23 mouse cellular contexts compared by ENCODE assay signal in the genomic region with DNA sequence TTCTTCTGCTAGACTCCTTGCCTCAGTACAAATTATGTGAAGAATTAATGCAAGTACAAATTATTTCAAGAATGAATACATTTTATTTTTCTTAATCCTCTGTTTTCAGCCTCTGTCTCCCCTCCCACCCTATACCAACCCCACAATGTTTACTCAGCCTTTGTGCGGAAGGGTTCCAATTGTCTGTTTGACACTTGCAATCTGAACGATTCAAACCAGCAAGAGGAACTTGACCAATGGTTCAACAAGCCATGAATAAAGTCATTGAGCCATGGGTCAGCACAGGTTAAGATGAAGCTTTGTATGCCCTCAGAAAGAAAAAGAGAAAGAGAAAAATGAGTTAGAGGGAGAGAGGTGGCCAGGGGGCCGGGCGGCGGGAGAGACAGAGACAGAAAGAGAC.
DNase-seq lines count a peak whose midpoint lies in the region; ATAC-seq and TF ChIP-seq lines count a peak whose summit lies in the region.
"Had no signal": no experiment of that assay in that cellular context is flagged by ENCODE, and none has a peak within 500 bp of the region (broad histone marks: within the 10 kb centered on the region; RNA-seq: fewer than 3 reads in every experiment).

No protein-coding gene starts in this region.

- WGBS in forebrain, embryonic 10.5 days, result 46% methylated on average over 5 of the region's 5 CpGs
- 27% methylated on average over 5 of the region's 5 CpGs for WGBS in forebrain, embryonic 12.5 days
- WGBS in hindbrain, embryonic 11.5 days, result 19% methylated on average over 5 of the region's 5 CpGs
- 40% methylated on average over 5 of the region's 5 CpGs for WGBS in hindbrain, postnatal 0 days

- H3K4me3 ChIP-seq in forebrain, embryonic 10.5 days, result no peak overlapping the region
- H3K4me3 ChIP-seq in forebrain, embryonic 12.5 days (replicated peaks), result no peak overlapping the region
- no peak overlapping the region for H3K4me3 ChIP-seq in hindbrain, embryonic 11.5 days (ENCODE audit: low read depth, low read length)
- no peak overlapping the region for H3K4me3 ChIP-seq in hindbrain, postnatal 0 days (ENCODE audit: low read length)
- H3K4me3 ChIP-seq: embryonic facial prominence, embryonic 10.5 days; embryonic facial prominence, embryonic 13.5 days; erythroblast, embryonic 14.5 days; hindbrain, embryonic 15.5 days; intestine, embryonic 15.5 days had no signal

- no peak for TF ChIP-seq CTCF in hindbrain, postnatal 0 days (IDR thresholded peaks at IDR 0.05; ENCODE audit: low read depth)

- H3K27ac ChIP-seq in forebrain, embryonic 10.5 days, result no peak overlapping the region
- no peak overlapping the region for H3K27ac ChIP-seq in forebrain, embryonic 12.5 days
- H3K27ac ChIP-seq in hindbrain, embryonic 11.5 days (ENCODE audit: low read depth, low read length), result no peak overlapping the region
- H3K27ac ChIP-seq in hindbrain, postnatal 0 days, result no peak overlapping the region
- H3K27ac ChIP-seq: embryonic facial prominence, embryonic 10.5 days; embryonic facial prominence, embryonic 13.5 days; hindbrain, embryonic 15.5 days; intestine, embryonic 15.5 days had no signal

- peaks cover 16% of the 10 kb centered on the region for H3K4me1 ChIP-seq in forebrain, embryonic 10.5 days
- peaks cover 4% of the 10 kb centered on the region; the same call in 1 of the 2 replicates for H3K4me1 ChIP-seq in forebrain, embryonic 12.5 days
- no peaks in the 10 kb centered on the region for H3K4me1 ChIP-seq in hindbrain, embryonic 11.5 days (replicated peaks; ENCODE audit: control insufficient read depth, insufficient read depth, low read length)
- no peaks in the 10 kb centered on the region for H3K4me1 ChIP-seq in hindbrain, postnatal 0 days (ENCODE audit: insufficient read depth, low read length)
- H3K4me1 ChIP-seq: embryonic facial prominence, embryonic 13.5 days; hindbrain, embryonic 15.5 days; intestine, embryonic 15.5 days had no signal

- H3K27me3 ChIP-seq in forebrain, embryonic 10.5 days (ENCODE audit: poor library complexity, severe bottlenecking), result peaks cover 10% of the 10 kb centered on the region
- H3K27me3 ChIP-seq in forebrain, embryonic 12.5 days, result 0 out of 2 replicates have a peak, but pooled peaks cover 2% of the 10 kb centered on the region
- no peaks in the 10 kb centered on the region for H3K27me3 ChIP-seq in hindbrain, embryonic 11.5 days (ENCODE audit: control insufficient read depth, insufficient read depth, low read length)
- H3K27me3 ChIP-seq in hindbrain, postnatal 0 days (ENCODE audit: insufficient read depth, low read length), result no peaks in the 10 kb centered on the region
- H3K27me3 ChIP-seq: embryonic facial prominence, embryonic 13.5 days; hindbrain, embryonic 15.5 days; intestine, embryonic 15.5 days had no signal

- ATAC-seq in forebrain, embryonic 12.5 days (ENCODE audit: low FRiP score), result no peak
- peak; percentile 47; the same call in 1 of the 2 replicates for ATAC-seq in hindbrain, embryonic 11.5 days (ENCODE audit: low FRiP score)
- no peak for ATAC-seq in hindbrain, postnatal 0 days
- ATAC-seq: activated CD4-positive, CD25-positive, alpha-beta regulatory T cell, adult 4 months; forebrain, embryonic 16.5 days; intestine, embryonic 15.5 days had no signal

- no peak overlapping the region for H3K9ac ChIP-seq in forebrain, embryonic 12.5 days
- no peak overlapping the region for H3K9ac ChIP-seq in hindbrain, embryonic 11.5 days (ENCODE audit: low read depth, low read length)
- H3K9ac ChIP-seq in hindbrain, postnatal 0 days (replicated peaks; ENCODE audit: low read length), result no peak overlapping the region
- H3K9ac ChIP-seq: embryonic facial prominence, embryonic 13.5 days; hindbrain, embryonic 15.5 days; intestine, embryonic 15.5 days had no signal

- H3K36me3 ChIP-seq in forebrain, embryonic 10.5 days (replicated peaks), result no peaks in the 10 kb centered on the region
- no peaks in the 10 kb centered on the region for H3K36me3 ChIP-seq in forebrain, embryonic 12.5 days (replicated peaks)
- no peaks in the 10 kb centered on the region for H3K36me3 ChIP-seq in hindbrain, embryonic 11.5 days (ENCODE audit: control insufficient read depth, insufficient read depth, low read length)
- no peaks in the 10 kb centered on the region for H3K36me3 ChIP-seq in hindbrain, postnatal 0 days (ENCODE audit: insufficient read depth, low read length)
- H3K36me3 ChIP-seq: embryonic facial prominence, embryonic 10.5 days; embryonic facial prominence, embryonic 13.5 days; hindbrain, embryonic 15.5 days; intestine, embryonic 15.5 days had no signal

- peak; percentile 24 for DNase-seq in forebrain, embryonic 10.5 days (ENCODE audit: extremely low spot score, low spot score)
- DNase-seq in hindbrain, embryonic 11.5 days (ENCODE audit: low spot score), result no peak
- no peak for DNase-seq in hindbrain, postnatal 0 days (ENCODE audit: low spot score)
- DNase-seq in embryo, embryonic 10 days (ENCODE audit: low spot score), result peak; percentile 55
- peak; percentile 25 for DNase-seq in embryo, embryonic 9.5 days (ENCODE audit: extremely low spot score)
- no peak for DNase-seq in gastrocnemius, postnatal 10 days
- DNase-seq: adrenal gland, adult 8-10 months; adrenal gland, postnatal 25 days; cerebellum, adult 18-20 months; cerebellum, adult 9-10 months; cerebellum, postnatal 25 days; gastrocnemius, postnatal 14 days; heart, adult 11 months; kidney, adult 11 months had no signal

- no peak overlapping the region for H3K4me2 ChIP-seq in forebrain, embryonic 12.5 days
- H3K4me2 ChIP-seq in hindbrain, embryonic 11.5 days (replicated peaks; ENCODE audit: low read depth, low read length), result no peak overlapping the region
- no peak overlapping the region for H3K4me2 ChIP-seq in hindbrain, postnatal 0 days (ENCODE audit: low read depth, low read length)
- H3K4me2 ChIP-seq: embryonic facial prominence, embryonic 13.5 days; heart, embryonic 11.5 days; hindbrain, embryonic 15.5 days; intestine, embryonic 15.5 days had no signal

- H3K9me3 ChIP-seq in forebrain, embryonic 10.5 days, result no peaks in the 10 kb centered on the region
- H3K9me3 ChIP-seq in forebrain, embryonic 12.5 days, result no peaks in the 10 kb centered on the region
- no peaks in the 10 kb centered on the region for H3K9me3 ChIP-seq in hindbrain, embryonic 11.5 days (ENCODE audit: control insufficient read depth, low read length)
- no peaks in the 10 kb centered on the region for H3K9me3 ChIP-seq in hindbrain, postnatal 0 days (ENCODE audit: low read length)
- H3K9me3 ChIP-seq: embryonic facial prominence, embryonic 10.5 days; embryonic facial prominence, embryonic 13.5 days; hindbrain, embryonic 15.5 days; intestine, embryonic 15.5 days had no signal

Comparison
In these comparisons a context has a peak if more than half of its experiments do, and no peak if none do; other contexts are left out.
1. DNase-seq: peak in forebrain, embryonic 10.5 days (single experiment), embryo, embryonic 10 days (single experiment) and embryo, embryonic 9.5 days (single experiment); none in hindbrain, embryonic 11.5 days (single experiment), hindbrain, postnatal 0 days (single experiment) and gastrocnemius, postnatal 10 days (single experiment).